Mouse (Mus musculus): ENCODE results near the gene Mest.

Gene Mest

DNA sequence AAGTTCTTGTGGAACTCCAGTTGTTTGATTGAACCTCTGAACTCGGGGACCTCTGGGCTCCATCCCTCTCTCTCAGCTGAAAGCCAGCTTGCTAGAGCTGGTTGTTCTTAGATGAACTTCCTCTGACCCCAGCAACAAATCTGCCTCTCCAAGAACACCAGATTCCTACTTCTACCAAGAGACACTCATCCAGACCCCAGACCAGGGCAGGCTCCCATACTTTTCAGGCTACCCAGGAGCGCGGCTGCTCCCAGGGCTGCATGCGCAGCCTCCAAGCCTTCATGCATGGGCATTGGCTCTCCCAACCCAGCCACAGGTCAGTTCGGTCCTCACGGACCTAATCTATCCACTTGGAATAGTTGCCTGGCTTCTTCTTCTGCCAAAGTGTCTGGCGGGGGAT, at the start of gene Mest:
Mest (plus strand) TSS at position 217 of the 400 bp plus-strand sequence.
- no peak for DNase-seq (ENCODE audit: low spot score in 2 of 2)

DNA sequence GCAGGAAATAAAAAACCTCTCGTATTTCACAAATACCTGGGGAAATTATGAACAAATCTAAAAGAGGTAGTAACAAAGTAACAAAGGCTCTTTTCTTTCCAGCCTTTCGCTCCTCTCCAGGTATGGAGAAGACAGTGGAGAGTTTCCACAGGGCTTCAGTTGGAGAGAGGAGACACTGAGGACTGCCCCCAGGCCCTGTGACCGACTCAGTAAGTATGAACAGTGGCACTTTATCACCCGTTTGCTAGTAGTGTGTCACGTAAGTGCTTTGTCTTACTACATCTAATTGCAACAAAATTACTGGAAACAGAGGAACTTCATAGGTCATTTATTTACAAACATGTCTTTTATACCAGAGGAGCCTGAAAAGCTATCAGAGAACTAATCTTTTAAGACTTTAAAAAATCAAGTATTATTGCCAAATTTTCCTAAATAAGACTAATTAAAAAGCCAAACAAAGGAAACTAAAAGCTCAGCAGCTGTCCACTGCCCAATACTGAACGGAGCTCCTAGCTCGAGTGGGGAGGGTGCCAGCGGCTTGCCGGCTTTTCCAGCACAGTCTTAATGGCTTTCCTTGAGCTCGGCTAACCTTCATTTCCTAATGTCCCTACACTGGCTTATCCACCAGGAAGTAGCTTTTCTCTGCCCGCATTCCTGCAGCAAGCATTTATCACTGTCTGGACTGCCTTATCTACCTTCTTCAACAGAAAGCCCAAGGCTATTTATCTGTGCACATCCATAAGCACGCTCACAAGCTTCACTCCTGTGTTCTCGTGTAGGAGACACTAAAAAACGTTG, 49.4 kb upstream of the Mest start:
- no peak for DNase-seq (ENCODE audit: low spot score in 2 of 2)

DNA sequence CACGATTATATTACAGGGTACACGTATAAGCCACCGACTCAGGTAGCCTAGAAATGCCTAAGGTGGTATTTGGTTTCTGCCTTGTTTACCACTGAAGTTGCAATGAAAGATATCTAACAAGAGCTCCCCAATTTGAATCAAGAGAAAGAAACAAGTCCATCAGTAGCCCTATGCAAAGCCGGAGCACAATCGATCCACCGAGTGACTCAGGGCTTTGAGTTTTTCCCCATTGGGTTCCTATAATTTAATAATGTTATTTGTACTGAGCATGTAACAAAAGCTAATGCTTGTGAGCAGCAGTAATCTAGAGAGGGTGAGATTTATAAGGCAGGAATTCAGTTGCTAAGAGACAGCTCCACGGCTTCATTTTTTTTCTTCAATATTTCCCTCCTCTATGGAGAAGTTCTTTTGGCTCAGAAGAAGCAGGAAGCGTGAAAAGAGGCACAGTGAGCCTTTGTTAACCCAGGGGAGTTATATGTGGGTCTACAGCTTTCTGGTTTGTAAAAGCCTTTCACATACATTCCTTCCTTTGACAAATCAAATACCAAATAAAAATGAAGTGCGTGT, 48.5 kb upstream of the Mest start:
- DNase-seq (ENCODE audit: low spot score in 2 of 2): no peak

DNA sequence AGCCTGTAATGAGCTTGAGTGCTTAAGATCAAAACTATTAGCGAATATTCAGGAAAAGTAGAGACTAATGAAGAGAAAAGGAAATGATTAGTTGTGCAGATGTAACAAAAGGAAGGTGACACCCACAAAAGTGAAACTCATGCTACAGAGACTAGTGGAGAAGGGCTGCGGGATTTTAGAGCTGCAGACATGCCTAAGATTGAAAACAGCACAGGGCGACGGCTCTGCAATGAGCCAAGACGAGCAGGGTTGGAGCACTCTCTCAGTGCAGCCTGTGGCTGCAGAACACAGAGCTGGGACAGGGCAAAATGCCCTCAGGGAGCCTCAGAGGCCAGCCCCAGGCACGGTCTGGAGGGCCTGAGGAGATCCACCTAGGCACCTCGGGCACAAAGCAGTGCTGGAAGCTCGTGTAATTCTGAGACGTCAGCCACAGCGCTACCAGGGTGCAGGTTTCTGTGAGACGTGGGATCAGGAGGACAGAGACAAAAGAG, 48.0 kb upstream of the Mest start:
- DNase-seq (ENCODE audit: low spot score in 2 of 2): no peak

DNA sequence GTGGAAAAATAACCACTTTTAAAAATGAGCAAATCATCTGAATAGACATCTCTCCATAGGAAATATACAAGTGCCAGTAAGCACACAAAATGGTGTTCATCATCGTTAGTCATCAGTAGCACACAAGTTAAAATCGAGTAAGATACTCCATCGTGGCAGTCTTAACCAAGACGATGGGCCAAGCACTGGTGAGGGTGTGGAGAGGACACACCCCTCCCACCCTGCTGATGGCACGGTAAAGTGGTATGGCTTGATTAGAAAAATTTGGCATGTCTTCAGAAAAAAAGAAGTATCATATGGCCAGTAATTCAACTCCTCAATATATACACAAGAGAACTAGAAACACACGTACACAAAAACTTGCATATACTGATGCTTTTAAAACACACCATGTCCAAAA, 46.8 kb upstream of the Mest start:
- no peak for DNase-seq (ENCODE audit: low spot score in 2 of 2)

DNA sequence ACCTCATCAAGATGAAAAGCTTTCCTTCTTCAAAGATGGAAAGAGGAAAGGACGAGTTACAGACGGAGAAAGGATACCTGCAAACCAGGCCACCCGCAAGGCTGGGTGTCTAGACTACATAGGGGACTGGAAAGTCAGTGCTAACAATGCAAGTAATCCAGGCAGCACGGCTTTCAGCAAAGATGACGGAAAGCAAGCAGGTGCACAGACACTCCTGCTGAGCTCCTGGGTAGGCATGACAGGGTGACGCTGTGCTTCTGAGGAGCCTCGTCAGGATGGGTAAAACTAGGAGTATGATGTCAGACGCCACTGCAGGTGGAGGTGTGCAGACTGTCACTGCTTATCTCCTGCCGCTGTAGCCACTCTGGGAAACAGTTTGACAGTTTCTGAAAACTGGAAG, 45.8 kb upstream of the Mest start:
- DNase-seq (ENCODE audit: low spot score in 2 of 2): no peak

DNA sequence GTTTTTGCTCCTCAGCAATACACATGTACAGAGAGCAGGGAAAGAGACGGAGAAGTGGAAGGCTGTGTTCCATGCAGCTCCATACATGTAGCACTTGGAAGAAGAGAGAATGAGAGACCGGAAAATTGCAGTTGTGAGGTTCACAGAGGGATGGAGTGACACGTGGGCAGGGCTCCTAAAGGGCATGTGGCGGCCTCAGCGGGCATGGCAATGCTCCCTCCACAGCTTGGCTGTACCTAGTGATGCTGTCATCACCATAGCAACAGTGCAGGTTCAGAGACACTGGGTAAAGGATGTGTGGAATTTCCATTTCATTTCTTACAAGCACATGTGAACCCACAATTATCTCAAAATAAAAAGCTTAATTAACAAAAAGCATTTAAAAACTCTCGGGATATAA, 44.9 kb upstream of the Mest start:
- no peak for DNase-seq (ENCODE audit: low spot score in 2 of 2)

DNA sequence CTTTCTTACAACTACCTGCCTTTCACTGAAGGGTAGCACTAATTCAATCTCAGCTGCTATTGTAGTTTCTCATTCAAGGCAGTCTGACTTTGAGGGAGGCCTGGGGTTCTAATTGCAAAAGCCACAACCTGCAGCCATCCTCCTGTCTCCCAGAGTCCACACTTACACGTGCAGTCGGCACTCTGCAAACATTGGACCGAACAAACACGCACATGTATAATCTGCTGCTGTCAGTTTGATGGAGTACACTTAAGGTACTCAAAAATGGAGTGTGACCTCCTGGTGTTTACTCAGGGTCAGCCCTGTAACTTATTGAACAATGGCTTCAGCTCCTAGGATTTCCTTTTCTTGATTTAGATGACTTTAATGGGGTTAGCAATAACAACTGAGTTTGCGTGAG, 43.8 kb upstream of the Mest start:
- DNase-seq (ENCODE audit: low spot score in 2 of 2): no peak

DNA sequence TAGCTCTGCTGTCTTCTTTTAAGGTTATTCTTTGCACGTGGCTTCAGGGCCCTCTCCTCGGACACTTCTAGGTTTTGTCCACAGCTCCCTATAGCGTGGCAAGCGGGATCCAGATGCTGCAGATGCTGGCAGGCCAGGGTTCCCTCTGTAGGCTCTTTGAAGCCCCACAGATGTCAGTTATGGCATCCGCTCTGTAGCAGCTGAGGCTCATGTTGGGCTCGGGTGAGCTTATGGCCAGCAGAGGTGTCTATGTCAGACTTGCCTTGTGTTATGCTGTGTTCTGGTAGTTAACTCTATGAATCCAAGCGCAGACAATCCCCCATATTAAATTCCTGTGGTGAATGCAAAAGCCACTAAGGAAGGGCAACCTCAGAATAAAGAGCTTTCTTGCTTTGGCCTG, 42.9 kb upstream of the Mest start:
- no peak for DNase-seq (ENCODE audit: low spot score in 2 of 2)

DNA sequence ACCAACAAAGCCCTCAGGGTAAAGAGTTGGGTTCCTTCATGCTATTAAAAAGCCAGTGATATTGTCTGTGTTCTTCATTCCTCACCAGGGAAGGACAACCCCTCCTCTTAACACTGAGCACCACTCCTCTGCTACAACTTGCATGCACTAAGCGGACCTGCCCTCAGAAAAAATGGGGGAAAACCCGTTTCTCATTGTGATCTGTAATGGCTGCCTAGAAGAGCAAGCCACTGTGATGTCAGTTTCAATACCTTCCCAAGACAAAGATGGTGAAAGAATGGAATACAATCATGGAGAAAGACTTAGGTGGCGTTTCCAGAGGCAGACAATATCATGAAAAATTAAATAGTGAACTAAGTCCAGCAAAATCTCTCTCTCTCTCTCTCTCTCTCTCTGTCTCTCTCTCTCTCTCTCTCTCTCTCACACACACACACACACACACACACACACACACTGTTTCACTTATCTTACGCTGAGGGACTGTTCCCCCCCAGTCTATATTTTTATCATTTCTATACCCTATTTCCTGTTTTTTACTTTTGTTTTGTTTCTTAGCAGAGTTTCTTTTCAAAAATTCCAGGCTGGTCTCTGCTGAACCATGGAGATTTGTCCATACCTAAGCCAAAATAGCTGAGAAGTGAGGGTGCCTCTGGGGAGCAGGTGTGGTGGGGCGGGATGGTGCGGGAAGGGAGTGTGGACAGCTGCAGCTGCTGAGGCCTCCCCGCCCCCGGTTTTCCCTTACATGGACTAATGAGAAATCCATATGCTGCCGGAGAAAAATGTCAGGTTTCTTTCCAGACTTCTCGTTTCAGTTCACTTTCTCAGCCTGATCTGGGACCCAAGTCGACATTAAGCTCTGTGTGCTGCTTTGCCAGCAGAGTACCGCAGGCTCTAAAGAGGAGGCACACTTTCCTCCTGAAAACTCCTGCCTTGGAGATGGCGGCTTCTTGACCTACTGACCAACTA, 41.1 kb upstream of the Mest start:
- peak in 1 of 2 experiments; percentile 48 for DNase-seq (ENCODE audit: low spot score in 2 of 2)

DNA sequence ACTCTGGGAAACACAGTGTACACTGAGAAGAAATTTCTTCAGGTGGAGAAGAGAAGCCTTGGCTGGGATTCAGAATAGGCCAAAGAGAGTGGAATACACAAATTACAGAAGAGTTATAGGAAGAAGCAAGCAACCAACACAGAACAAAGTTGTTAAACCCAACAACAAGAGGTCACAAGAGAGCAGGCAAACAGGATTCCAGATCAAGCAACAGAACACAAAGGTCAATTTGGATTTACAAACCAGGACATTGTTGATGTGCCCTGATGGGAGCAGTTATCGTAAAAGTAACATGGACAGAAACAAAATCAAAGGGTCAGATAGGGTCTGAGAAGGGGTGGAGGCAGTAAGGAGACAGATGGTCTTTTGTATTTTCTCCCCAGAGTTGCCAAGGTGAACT, 38.8 kb upstream of the Mest start:
- DNase-seq (ENCODE audit: low spot score in 2 of 2): no peak

DNA sequence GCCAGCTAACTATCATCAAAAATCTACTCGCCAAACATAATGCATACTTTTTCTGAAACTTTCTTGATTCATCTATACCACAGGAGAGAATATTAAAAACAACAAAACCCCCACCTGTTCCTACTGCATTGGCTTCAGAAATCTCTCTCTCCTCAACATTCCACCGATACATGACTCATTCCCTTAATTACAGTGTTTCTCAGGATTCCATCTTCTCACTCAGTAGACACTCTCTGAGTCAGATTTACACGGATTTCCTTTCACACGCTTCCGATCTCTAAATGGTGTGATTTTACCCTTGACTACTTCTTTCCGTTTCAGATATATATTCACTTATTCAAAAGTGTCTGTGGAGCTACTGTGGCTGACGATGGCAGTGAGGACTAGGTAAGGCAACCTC, 36.1 kb upstream of the Mest start:
- DNase-seq (ENCODE audit: low spot score in 2 of 2): no peak

DNA sequence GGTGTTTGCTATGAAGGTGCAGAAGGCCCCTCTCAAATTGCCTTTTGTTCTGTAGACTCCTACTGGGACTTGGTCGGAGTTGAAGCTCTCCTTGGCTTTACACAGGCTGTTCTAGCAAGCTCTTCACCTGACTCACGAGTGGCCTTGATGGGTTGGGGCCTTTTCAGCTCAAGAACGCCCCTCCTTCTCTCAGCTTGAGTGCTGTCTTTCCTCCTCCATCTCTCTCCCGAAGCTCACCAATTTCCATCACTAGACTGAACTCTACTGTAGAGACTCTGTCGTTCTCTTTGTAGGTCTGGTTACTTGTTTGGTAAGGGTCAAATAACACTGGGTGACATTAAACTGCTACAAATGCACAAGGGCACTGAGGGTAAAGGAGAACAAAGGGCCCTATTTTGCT, 30.5 kb upstream of the Mest start:
- DNase-seq (ENCODE audit: low spot score in 2 of 2): no peak

DNA sequence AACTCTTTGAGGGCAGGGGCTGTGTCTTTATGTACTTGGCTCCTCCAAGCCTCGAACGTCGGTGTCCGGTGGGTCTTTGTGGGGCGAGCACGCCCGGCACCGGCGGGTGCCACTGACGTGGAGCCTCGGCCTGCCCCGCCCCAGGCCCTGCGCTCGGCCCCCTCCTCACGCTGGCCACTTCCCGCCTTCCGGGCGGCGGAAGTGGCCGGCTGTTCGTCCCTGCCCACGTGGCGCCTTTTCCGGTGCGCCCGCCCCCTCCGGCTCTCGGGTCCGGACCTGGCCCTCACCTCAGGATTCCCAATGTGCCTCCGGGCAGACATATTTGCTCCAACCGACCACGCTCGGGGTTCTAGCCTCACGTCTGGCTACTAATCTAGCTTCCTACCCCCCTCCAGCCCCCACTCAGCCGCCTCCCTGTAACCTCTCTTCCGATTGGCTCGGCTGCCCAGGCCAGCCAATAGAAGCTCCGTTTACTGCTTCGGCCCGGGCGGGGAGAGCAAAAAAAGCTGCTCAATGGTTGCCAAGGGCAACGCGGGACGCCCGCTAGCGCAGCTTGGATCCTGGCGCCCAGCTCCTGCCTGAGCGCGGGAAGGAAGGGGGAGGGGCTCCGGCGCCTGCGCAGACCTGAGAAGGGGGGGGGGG, 29.9 kb upstream of the Mest start, which contains the start of gene Cep41:
Cep41 (minus strand) TSS at position 400 of the 642 bp plus-strand sequence.
- peak; percentile 95 to 96 for DNase-seq (ENCODE audit: low spot score in 2 of 2)

DNA sequence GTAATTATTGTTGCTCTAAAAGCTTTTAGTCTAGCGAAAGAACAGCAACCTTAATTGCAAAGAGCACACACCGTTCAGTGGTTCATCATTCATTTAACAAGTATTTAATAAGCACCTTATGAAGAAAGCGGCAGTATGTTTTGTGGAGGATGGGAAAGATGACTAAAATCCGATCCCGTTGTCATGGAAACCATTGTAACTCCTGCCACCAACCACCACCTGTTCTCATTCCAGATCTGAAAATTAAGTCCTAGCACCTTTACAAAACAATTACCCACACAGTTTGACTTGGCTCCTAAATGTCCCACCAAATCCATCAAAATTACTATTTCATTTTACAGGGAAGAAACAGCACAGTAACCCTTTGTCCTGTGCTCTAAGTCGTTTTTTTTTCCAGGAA, 29.1 kb upstream of the Mest start:
- no peak for DNase-seq (ENCODE audit: low spot score in 2 of 2)

DNA sequence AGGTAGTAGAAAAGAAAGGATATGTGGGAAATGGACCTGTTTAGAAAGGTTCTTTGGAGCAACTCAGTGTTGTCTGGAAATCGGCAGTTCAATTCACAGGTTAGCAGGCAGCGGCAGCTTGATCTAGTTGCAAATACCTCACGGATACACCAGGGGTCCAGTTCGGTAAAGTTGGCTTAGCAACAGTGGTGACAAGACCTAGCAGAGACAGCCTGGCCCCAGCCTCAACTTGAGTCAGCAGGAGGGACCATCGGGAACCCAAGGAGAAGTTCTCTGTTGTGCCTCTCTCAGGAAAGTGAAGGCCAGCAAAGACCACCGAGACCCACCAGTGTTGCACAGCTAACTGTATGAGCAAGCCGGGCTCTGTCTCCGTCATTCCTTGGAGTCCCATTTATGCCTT, 28.2 kb upstream of the Mest start:
- DNase-seq (ENCODE audit: low spot score in 2 of 2): no peak

DNA sequence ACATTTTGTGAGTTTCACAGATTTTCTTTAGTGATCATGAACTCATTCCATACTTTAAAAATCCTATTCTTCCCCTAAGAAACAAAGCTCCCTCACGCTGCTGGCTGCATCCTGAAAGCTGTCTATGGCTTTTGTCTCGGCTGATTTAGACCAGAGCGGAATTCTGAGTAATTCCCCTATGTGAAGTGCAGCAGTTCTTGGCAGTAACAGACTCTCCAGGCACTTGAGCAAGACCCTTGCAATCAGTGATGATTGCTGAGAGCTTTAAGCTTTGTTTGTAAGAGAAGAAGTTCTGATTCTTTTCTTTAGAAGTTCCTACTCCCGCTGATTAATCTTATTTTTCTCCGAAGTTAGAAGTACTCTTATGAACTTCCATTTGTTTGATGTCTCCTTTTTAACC, 25.9 kb upstream of the Mest start:
- DNase-seq (ENCODE audit: low spot score in 2 of 2): no peak

DNA sequence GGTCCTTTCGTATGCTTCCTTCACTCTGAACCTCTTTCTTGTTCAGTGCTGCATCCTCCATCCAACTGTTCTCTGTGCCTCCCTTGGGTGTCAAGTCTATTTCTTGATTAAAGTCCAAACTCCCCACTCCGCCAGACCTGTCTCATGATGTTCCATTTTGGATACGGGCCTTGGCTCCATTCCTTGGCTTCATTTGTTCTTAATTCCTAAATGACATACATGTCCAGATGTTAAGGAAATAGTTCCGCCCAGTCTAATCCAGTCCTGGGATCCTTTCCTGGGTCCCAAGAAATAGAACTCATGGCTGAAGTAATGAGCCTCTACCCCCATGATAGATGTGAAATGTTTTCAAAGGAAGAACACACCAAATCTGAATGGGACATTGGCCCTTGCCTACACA, 25.3 kb upstream of the Mest start:
- no peak for DNase-seq (ENCODE audit: low spot score in 2 of 2)

DNA sequence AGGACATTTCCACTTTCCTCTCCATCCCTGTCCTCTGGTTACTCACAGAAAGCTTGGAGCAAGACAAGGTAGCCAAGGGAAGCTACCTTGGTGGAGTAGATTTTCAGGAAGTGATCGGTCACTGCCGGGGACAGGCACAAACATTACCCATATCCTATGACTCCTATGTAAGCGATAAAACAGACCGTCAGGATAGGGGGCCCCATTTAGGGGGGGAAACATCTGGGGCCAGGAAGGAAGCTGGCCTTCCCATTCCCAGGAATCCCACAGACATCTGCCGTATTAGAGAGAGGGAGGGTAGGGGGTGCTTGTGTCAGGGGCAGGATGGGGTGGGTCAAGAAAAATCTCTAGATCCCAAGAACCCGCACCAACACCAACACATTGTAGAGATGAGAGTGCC, 23.2 kb upstream of the Mest start:
- DNase-seq (ENCODE audit: low spot score in 2 of 2): no peak

DNA sequence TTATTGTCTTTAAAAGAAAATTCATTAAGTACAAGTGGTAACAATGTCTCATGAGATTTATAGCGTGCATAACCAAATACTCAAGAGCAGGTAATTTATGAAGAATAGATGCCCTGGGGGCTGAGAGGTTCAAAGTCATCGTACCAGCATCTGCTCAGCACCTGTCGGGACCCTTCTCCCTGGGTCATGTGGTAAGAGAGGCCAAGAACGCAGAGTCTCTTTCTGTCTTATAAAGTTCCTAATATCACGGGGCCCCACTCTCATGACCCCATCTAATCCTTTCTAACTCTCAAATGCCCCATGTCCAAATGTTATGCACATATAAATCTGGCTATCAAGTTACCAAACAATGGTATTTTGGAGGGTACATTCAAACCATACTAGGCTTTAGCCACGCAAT, 20.5 kb upstream of the Mest start:
- no peak for DNase-seq (ENCODE audit: low spot score in 2 of 2)

DNA sequence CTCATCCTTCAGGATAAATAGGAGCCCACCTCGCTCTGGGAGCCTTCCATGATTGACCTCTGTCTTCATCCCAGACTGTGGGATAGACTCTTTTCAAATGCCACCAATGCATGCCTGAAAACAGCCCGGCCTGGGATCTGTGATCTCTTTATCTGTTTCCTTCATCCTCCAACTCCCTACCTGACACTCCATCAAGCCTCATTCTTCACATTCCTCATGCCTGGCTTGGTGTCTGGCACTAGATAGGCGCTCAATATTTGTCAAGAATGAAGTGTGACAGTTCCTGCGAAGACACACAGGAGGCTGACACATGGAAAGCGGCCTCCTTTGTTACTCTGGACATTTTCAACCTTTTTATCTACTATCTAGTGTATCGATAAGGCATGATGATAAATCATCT, 19.9 kb upstream of the Mest start:
- no peak for DNase-seq (ENCODE audit: low spot score in 2 of 2)
